Mouse (Mus musculus) liver, embryonic 14.5 days (tissue): ENCODE measurements around the gene Vill. TPM values are rescaled to one million over a fixed set of nuclear protein-coding genes. Genes with fewer than 3 reads are reported as not detected.

ENCODE experiments used
- ATAC-seq: fragments of 200-750 bp; cut with Nextera tagmentation; 2 replicates; pipeline ENCODE4 v1.8.0; 2017; ENCODE audit warnings: moderate number of reproducible peaks, mild to moderate bottlenecking, moderate library complexity; ENCODE audit not compliant: insufficient read depth
- DNase-seq, 3 experiments: peaks; one replicate each; pipeline ENCODE4 v3.0.0-alpha.2; 2012 to 2013; ENCODE audit warnings: low read depth in 3 of 3, low spot score in 3 of 3
- H3K27ac ChIP-seq: fragments of 300-500 bp; sonication (generic); 2 replicates; pipeline ENCODE4 v1.5.1; 2014; ENCODE audit warnings: moderate library complexity, mild to moderate bottlenecking, control low read depth, inconsistent platforms
- H3K27me3 ChIP-seq: fragments of 300-500 bp; sonication (generic); 2 replicates; pipeline ENCODE4 v1.6.1; 2014; ENCODE audit warnings: mild to moderate bottlenecking, low read length, moderate library complexity; ENCODE audit not compliant: control insufficient read depth, insufficient read depth
- H3K36me3 ChIP-seq: fragments of 300-500 bp; sonication (generic); replicated peaks from 2 replicates; pipeline ENCODE4 v1.6.1; 2014; ENCODE audit warnings: low read depth; ENCODE audit not compliant: control insufficient read depth, insufficient read depth
- H3K4me1 ChIP-seq, 2 experiments: fragments of 200-500 bp in 1 of 2; fragments of 300-500 bp in 1 of 2; sonication (generic) in 1 of 2; replicated peaks; 2 replicates each; pipeline ENCODE4 v1.6.1; 2012 to 2014; ENCODE audit warnings: antibody characterized with exemption in 1 of 2, inconsistent platforms in 1 of 2, low read length in 1 of 2; ENCODE audit not compliant: control insufficient read depth in 2 of 2, insufficient read depth in 2 of 2
- H3K4me2 ChIP-seq: fragments of 300-500 bp; sonication (generic); 2 replicates; pipeline ENCODE4 v1.6.1; 2014; ENCODE audit warnings: low read depth, mild to moderate bottlenecking, control low read depth, moderate library complexity
- H3K4me3 ChIP-seq, 2 experiments: fragments of 200-500 bp in 1 of 2; fragments of 300-500 bp in 1 of 2; sonication (generic) in 1 of 2; 2 replicates each; pipeline ENCODE4 v1.5.1; 2012 to 2014; ENCODE audit warnings: low read depth in 2 of 2, low read length in 2 of 2, mild to moderate bottlenecking in 2 of 2, control low read depth in 1 of 2, inconsistent platforms in 1 of 2, moderate library complexity in 1 of 2; ENCODE audit not compliant: insufficient read depth in 1 of 2
- H3K9ac ChIP-seq: fragments of 300-500 bp; sonication (generic); replicated peaks from 2 replicates; pipeline ENCODE4 v1.6.1; 2014; ENCODE audit warnings: mild to moderate bottlenecking, control low read depth, moderate library complexity
- H3K9me3 ChIP-seq: fragments of 300-500 bp; sonication (generic); 2 replicates; pipeline ENCODE4 v1.6.1; 2016; ENCODE audit warnings: low read length, mixed read lengths; ENCODE audit not compliant: control insufficient read depth
- CTCF ChIP-seq: IDR thresholded peaks from 2 replicates; pipeline ENCODE4 v1.5.1; 2016; ENCODE audit warnings: antibody characterized with exemption, low read depth, control low read depth
- EP300 ChIP-seq: IDR thresholded peaks from 2 replicates; pipeline ENCODE4 v1.6.1; 2016; ENCODE audit warnings: antibody characterized with exemption, low read depth
- WGBS: fragments of 180-500 bp; shearing (Covaris S2); extraction: QIAGEN DNeasy Blood & Tissue Kit; methylation state at CpG from one replicate; pipeline ENCODE4 v1.1.7; 2014; ENCODE audit not compliant: insufficient replicate concordance; 5-methylcytosine and 5-hydroxymethylcytosine counted together
- polyA plus RNA-seq, 2 experiments: library from polyadenylated mRNA; depleted of rRNA in 1 of 2; stranded (reverse) in 1 of 2; unstranded in 1 of 2; fragments of >200 nt; fragmentation: Nextera tagmentation in 1 of 2; extraction: Ambion mirVana in 1 of 2; gene quantifications; 2 replicates each; pipeline versions ENCODE4 v1.2.1 to v1.2.3; 2012 to 2014

Gene Vill
- polyA plus RNA-seq, 2 experiments, result 7.4 to 9.7 TPM

DNA sequence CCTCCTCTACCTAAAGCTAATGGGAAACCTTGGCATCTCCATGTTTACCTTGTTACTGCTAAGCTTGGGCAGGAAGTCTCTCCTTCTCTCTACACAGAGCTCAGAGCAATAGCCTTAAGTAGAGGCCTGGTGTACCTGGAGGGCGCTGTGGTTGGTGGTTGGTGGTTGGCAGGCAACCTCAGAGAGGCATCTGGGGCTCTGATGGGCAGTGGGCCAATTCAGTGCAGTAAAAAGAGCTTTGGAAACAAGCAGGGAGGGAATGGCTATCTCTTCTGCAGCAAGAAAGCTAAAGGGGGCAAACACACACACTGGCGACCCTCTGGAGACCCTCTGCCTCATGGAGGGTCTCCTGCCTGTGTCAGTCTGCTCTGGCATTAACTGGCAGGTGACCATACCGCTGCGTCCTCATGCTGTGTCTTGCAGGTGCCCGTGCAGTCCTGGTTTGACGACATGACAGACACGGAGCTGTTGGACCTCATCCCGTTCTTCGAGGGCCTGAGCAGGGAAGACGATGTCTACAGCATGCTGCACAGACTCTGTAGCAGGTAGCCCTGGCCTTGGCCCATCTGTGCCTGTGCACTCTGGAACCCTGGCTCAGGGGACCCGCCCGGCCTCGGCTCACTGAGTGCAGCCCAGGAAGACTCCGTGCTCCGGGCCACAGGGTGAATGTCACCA is 12.3 kb upstream of the Vill start:
- DNase-seq (no peak), ATAC-seq (no peak)
- 81% methylated on average over 15 of the region's 15 CpGs for WGBS
- Histone ChIP-seq H3K9ac (no peak overlapping the region), H3K4me2 (no peak overlapping the region), H3K36me3 (no peaks in the 10 kb centered on the region; the same call in 1 of the 2 replicates), H3K9me3 (no peaks in the 10 kb centered on the region), H3K4me1 (no peaks in the 10 kb centered on the region), H3K27me3 (no peaks in the 10 kb centered on the region), H3K4me3 (no peak overlapping the region), H3K27ac (no peak overlapping the region)
- TF ChIP-seq EP300 (no peak), CTCF (no peak)

- peak overlapping the region; percentile 44 for H3K4me2 ChIP-seq
- no peak overlapping the region for H3K9ac ChIP-seq
- peaks cover 12 to 20% of the 10 kb centered on the region in 2 experiments for H3K4me1 ChIP-seq
- H3K36me3 ChIP-seq, result no peaks in the 10 kb centered on the region
- no peak for TF ChIP-seq EP300
- TF ChIP-seq CTCF, result no peak
- DNase-seq (peak; percentile 57 to 65 (median 59)), ATAC-seq (peak; percentile 88)
- 37% methylated on average over 11 of the region's 11 CpGs for WGBS
- no peaks in the 10 kb centered on the region for H3K9me3 ChIP-seq
- H3K4me3 ChIP-seq, result no peak overlapping the region
- peaks cover 3% of the 10 kb centered on the region for H3K27me3 ChIP-seq
- peak overlapping the region; percentile 56 for H3K27ac ChIP-seq
These were observed 4.2 kb upstream of the Vill start for GRCm38 (mm10) chr9:119048182-119048903.

- 53% methylated on average over 2 of the region's 2 CpGs for WGBS
- DNase-seq, result no peak
These were observed 1.4 kb upstream of the Vill start for GRCm38 (mm10) chr9:119051158-119051557.

DNA sequence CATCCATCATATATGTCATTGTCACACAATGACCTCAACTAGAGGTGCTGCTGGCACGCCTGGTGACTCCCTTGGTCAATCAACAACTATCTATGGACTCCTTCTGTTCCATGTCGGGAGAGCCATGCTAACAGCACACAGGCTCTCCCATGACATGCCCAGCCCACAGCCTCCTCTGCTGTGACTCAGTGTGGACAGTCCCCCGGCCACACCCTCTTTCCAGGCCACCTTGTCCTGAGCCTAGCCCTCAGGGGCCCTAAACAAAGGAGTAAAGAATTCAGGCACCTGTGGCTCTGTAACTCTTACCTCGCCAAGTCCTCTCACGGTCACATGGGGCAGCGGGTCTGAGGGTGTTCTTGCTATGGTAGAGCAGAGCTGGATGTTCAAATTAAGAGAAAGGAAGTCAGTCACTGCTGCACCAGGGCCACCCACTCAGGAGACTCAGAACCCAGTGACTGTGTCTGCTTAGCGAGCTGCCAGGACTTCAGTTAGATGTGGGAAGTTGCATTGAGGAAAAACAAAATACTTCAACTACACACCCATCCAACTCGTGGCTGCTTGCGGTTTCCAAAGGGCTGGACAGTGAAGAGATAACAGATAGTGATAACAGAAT is 1.5 kb downstream of the Vill start:
- Histone ChIP-seq H3K27ac (no peak overlapping the region), H3K4me1 (peaks cover 2 to 6% of the 10 kb centered on the region in 2 experiments; a peak in 3 of 4 replicates), H3K4me3 (no peak overlapping the region), H3K36me3 (no peaks in the 10 kb centered on the region), H3K9ac (no peak overlapping the region), H3K9me3 (no peaks in the 10 kb centered on the region), H3K4me2 (no peak overlapping the region), H3K27me3 (peaks cover 3% of the 10 kb centered on the region)
- ATAC-seq (no peak), DNase-seq (no peak)
- TF ChIP-seq EP300 (no peak), CTCF (no peak)
- 43% methylated on average over 9 of the region's 9 CpGs for WGBS

More at GRCm38 (mm10) chr9:119051158-119051557, 1.4 kb upstream of the Vill start:
- Histone ChIP-seq H3K4me3 (no peak overlapping the region), H3K27ac (no peak overlapping the region), H3K4me1 (peaks cover 12 to 20% of the 10 kb centered on the region in 2 experiments), H3K27me3 (peaks cover 3% of the 10 kb centered on the region), H3K36me3 (no peaks in the 10 kb centered on the region), H3K9me3 (no peaks in the 10 kb centered on the region), H3K4me2 (no peak overlapping the region), H3K9ac (no peak overlapping the region)
- no peak for ATAC-seq
- 0 out of 2 replicates have a peak, but pooled peaks have one; percentile 8 for TF ChIP-seq CTCF
- no peak for TF ChIP-seq EP300

DNA sequence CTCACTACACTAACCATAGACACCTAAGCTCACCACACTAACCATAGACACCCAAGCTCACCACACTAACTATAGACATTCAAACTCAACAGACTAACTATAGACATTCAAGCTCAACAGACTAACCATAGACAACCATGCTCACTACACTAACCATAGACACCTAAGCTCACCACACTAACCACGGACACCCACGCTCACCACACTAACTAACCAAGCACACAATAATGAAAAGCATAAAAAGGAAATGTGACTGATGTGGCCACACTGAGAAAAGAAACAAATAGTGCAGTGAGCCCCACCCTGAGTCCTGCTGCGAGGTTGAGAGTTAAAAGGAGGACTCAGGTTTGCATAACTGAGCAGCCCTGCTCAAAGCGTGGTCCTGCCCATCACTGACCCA is 2.8 kb downstream of the Vill start:
- DNase-seq (no peak), ATAC-seq (no peak)
- no peak for TF ChIP-seq CTCF
- no peak for TF ChIP-seq EP300
- Histone ChIP-seq H3K9me3 (no peaks in the 10 kb centered on the region), H3K27me3 (peaks cover 3% of the 10 kb centered on the region), H3K4me2 (no peak overlapping the region), H3K4me3 (no peak overlapping the region), H3K27ac (no peak overlapping the region), H3K4me1 (0 out of 4 replicates have a peak, but pooled peaks cover 0 to 2% of the 10 kb centered on the region in 2 experiments), H3K36me3 (no peaks in the 10 kb centered on the region), H3K9ac (no peak overlapping the region)
- WGBS, result 69% methylated on average over 4 of the region's 4 CpGs
